Mouse (Mus musculus) liver, adult 2 months (tissue): ENCODE results near the gene Krt13.

ENCODE experiments used
- CTCF ChIP-seq: fragments of 200-500 bp; IDR thresholded peaks from 2 replicates; pipeline ENCODE4 v1.5.1; 2011; ENCODE audit warnings: low read depth, low read length, control low read depth
- POLR2A ChIP-seq: fragments of 200-500 bp; IDR thresholded peaks from 2 replicates; pipeline ENCODE4 v1.6.1; 2011; ENCODE audit warnings: low read length, control low read depth; ENCODE audit not compliant: insufficient read depth; ENCODE audit errors: extremely low read depth

GRCm38 (mm10) chr11:100105576-100106122 is 15.7 kb downstream of the Krt13 start, which contains the start of gene Krt36:
- no peak for TF ChIP-seq CTCF
- no peak for TF ChIP-seq POLR2A
